Mouse (Mus musculus) adrenal gland (tissue): ENCODE measurements at regions not wholly inside any gene's neighbourhood (a gene's known extent, or its start where the extent isn't known, plus 50 kb on each side); places are given as distances from the start of the nearest gene placed in this dataset.

Experiments
- intact Hi-C: fragments of 180-260 bp; cut with DNase I; formaldehyde crosslinking; loops from one replicate; pipeline ENCODE4 v1.15.1; 2025

- intact Hi-C loops: no loop called here
These were observed 117.1 kb upstream of the Rpl38 start for GRCm38 (mm10) chr11:114551262-114551661.

DNA sequence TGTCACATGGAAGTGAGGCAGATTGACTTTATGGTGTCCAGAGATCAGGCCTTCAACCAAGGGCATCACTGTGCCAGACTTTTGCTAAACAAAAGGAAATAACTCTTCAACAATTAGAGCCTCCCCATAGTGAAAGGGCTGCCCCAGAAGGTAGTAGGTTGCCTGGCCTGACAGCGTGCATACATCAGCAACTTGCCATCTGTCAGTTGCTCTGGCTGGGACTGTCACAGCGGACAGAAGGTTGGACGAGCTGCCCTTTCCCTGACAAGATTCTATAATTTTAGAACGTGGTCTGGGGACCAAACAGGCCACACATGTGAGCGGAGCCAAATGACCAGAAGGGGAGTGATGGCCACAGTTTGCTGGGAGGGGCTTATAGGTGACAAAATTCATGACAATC, 119.7 kb upstream of the Rpl38 start:
- intact Hi-C loops: no loop called here

DNA sequence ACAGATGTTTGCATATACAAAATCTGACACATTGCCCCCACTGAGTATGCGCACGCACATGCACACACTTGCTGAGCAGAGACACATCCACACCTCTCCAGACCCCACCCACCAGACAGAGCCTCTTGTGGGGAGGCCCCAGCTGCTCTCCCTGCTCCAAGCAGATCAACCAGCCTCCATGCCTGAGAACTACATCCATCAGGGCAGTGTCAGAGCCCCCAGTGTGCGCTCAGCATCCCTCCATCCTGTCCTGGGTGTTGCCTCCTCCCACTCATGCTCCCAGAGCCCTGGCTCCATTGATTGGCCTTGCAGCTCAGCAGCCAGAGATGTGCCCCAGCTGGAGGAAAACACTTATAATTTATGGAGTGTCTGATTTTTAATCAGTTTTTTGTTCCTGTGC, 124.1 kb upstream of the Rpl38 start:
- intact Hi-C loops: no loop called here

- intact Hi-C loops: no loop called here
These were observed 126.2 kb upstream of the Rpl38 start for GRCm38 (mm10) chr11:114542167-114542566.

- intact Hi-C loops: no loop called here
These were observed 127.8 kb upstream of the Rpl38 start for GRCm38 (mm10) chr11:114540503-114540902.

GRCm38 (mm10) chr11:114536616-114537493, 131.5 kb upstream of the Rpl38 start:
- intact Hi-C loops: no loop called here

DNA sequence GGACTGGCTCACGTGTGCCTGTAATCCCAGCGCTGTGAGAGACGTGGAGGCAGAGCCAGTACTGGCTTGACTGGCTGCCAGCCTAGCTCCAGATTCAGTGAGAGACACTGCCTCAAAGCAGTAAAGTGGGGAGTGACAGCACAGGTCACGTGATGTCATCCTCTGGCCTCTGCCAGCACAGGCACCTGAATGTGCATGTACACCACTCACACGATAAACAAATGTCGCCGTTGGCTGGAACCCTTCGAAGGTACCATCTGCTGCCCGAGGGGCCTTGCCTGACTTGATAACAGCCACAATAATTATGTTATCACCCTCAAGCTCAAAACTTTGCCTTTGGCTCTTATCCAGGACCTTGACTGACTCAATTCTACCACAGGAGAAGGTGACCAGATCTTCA, 132.4 kb upstream of the Rpl38 start:
- intact Hi-C loops: no loop called here

DNA sequence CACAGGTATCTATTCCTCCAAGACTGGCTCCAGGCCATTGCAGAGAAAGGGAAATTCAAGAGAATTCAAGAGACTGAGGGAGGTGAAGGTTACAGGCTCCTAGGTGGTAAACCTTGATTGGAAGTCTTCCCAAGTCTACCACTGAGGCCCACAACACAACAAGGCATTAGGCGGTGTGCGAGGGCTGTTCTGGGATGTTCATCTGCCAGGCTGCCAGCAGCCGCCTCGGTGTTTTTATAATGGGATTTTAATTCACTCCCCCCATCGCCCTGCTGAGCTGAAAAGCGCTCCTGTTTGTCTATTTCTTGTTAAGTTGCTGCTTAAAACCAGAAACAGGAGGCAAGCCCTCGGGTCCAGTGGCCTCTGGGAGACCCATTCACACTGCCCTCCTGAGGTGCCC, 133.9 kb upstream of the Rpl38 start:
- intact Hi-C loops: no loop called here

- intact Hi-C loops: no loop called here
These were observed 137.0 kb upstream of the Rpl38 start for GRCm38 (mm10) chr11:114531241-114531765.

DNA sequence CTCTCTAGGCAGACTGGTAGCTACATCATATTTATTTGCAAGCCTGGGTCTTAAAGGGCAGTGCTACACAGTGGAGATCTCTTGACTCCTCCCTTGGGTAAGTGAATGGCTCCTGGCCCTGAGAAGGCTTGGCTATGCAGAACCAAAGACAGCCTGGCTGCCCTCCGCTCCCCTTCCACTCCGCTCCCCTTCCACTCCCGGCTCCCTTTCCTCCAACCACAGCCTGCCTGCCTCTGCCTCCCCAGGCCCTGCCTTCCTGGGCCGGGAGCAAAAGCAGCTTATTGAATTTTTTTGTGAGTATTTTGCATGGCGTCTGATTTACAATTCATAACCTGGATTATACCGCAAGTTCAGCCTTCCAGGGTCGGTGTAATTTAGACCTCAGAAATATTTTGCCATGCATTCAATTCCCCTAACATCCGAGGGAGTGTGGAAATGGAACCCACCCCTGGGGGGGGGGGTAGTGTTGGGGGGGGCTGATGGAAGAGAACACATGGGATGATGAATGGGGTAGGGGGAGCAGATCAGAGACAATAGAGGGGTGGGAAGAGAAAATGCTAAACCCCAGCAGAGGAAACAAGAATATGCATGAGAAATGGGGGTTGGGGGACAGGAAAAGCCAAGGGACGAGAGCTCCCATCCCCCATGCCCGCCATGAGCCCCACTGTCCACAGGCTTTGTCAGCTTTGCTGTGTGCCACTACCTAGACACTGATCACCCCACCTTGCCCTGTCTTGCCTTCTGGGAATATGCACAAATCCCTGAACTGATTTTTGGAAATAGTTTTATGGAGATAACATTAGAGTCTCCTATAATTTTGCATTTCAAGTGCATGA, 139.2 kb upstream of the Rpl38 start:
- intact Hi-C loops: no loop called here

DNA sequence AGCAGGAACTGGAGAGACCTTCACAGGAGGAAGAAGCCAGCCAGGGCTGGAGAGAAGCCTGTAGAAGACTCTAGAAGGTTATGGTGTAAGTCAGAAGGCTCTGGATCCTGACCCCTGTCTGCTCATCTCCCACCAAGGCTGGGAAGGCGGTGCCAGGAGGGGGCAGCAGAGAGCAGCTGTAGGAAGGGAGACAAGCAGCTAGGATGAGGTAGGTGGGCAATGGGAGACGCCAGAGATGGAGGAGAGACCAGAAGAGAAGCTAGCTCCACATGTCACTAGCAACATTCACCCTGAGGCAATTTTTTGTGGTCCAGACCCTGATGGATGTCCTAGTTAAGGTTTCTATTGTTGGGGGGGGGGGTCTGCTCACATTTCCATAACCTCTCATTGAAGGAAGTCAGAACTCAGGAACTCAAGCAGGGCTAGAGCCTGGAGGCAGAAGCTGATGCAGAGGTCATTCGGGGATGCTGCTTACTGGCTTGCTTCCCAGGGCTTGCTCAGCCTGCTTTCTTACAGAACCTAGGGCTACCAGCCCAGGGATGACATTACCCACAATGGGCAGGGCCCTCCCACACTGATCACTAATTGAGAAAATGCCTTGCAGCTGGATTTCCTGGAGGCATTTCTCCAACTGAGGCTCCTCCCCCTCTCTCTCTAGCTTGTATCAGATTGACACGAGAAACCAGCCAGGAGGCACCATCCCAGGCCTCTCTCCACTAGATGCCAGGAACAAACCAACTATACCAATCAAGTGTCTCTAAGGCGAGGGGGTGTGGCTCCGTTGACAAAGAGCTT, 144.7 kb upstream of the Rpl38 start:
- intact Hi-C loops: loop anchor here (2.0 kb wide), 1 partner anchor 111 kb away; no protein-coding TSS in a partner anchor

DNA sequence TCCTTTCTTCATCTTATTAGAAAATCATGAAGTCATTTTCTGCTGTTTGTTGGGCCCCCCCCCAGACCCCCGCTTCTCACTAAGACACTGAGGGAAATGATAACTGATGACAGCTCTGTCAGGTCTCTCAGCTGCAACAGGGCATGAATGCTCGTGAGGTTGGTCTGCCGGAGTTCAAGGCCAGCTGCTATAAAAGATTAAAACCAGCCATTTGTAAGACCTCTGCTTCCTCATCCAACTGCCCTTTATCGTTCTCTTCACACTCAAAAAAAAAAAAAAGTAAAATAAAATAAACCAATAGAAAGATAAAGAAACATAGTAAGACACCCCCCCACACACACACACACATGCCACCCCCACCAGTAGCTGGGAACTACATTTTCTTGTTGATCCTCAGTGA, 153.0 kb upstream of the Rpl38 start:
- intact Hi-C loops: no loop called here

DNA sequence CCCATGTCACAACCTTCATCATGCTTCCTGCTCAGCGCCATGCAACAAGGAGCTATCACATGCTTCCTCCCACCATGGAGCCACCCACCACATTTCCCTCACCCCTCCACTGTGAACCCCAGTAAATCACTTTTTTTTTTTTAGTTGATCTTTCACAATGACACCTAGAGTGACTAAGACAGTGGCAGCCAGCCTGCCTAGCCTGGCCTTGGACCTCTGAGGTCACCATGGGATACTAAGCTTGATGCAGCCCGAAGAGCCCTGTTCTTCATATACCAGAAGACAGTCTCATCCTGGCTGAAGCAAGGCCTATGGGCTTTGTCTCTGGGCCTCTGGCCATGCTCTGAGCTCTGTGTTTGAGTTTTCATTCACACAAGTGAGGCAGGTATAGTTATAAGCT, 154.2 kb upstream of the Rpl38 start:
- intact Hi-C loops: no loop called here

GRCm38 (mm10) chr11:114513446-114513845, 154.9 kb upstream of the Rpl38 start:
- intact Hi-C loops: no loop called here

DNA sequence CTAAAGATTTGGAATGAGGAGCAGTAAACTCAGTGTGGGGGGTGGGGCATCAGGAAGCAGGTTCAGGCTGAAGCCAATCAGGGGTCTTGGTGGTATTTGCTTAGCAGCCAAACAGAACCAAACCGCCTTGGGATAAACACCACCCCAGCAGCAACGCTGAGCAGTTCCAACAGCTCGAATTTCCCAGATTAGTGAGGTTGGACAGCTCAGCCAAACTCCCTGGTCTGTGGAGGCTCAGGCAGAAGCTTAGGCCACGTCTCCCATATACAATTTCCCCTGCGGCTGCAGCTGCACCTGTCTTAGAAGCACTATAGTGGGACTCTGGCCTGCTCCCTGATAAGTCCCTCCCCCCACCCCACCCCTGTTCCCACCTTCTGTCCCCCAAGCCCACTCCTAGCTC, 156.3 kb upstream of the Rpl38 start:
- intact Hi-C loops: no loop called here

GRCm38 (mm10) chr11:114502562-114502961, 165.8 kb upstream of the Rpl38 start:
- intact Hi-C loops: no loop called here

DNA sequence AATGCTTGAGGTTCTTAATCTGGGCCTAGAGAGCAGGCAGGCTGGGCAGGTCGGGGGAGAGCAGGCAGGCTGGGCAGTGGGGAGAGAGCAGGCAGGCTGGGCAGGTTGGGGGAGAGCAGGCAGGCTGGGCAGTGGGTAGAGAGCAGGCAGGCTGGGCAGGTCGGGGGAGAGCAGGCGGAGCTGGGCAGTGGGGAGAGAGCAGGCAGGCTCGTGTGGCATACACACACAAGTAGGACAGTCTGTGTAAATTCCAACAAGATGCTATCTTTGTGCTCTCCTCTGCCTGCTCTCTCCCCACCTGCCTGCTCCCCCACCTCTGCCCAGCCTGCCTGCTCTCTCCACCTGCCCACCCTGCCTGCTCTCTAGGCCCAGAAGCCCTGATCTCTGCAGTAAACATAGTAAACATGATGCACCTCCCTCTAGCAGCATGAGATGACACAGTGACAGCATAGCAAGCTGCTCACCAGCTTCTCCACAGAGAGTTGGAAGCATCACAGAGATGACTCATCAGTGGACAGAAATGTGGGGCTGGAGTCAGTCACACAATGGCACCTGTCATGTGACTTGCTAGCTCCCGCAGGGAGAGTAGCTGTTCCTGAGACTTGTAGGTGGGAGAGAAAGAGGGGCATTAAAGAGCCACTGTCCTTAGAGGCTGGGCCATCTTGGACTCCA, 166.3 kb upstream of the Rpl38 start:
- intact Hi-C loops: no loop called here

DNA sequence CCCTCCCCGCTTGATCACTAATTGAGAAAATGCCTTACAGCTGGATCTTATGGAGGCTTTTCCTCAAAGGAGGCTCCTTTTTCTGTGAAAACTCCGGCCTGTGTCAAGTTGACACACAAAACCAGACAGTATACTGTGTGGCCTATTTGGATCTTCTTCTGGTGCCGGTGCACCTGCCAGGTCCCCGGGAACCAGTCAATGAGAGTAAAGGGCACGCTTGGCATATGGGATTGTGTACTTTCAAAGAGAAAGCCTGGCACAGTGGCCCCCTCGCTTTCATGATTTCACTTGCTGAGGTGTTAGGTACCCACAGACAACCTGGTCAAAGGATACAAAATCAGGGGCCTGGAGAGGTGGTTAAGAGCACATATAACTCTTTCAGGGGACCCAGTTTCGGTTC, 167.9 kb upstream of the Rpl38 start:
- intact Hi-C loops: no loop called here

DNA sequence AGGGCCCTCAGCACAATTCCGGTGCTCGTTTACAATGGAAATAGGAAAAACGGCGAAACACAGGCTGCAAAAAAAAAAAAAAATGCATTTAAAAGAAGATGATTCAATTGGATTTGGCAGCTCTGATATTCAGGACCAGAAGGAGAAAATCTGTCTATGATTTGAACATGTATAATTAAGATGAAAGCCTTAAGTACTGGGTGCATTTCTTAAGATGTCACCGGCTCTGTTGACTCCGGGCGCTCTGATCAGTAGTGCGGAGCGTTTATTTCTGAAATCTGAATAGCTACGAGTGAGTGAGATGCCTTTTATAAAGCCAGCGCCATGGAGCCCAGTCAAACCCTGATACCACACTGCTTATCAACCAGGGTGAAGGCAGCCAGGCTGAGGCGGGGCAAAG, 168.7 kb upstream of the Rpl38 start:
- intact Hi-C loops: no loop called here

DNA sequence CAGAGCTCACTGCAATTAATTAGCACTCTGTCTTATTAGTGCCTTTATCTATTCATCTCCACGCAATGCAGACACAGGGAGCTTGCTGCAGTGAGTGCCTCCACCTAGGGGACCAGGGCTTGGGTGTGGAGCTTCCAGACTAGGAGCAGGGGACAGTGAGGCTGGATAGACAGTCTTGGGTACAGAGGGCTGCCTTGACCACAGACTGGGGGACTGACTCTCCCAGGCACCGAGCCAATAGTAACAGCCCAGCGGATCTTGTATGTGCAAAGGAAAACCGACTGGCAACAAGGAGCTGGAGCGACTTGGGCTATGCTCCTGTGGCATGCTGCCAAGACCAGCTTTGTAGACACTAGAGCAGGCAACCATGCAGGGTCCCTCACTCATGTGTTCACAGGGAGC, 172.8 kb upstream of the Rpl38 start:
- intact Hi-C loops: no loop called here

- intact Hi-C loops: no loop called here
These were observed 181.9 kb upstream of the Rpl38 start for GRCm38 (mm10) chr11:114486455-114486854.
